Mouse (Mus musculus): ENCODE data around the gene Pbld1. TPM values are rescaled to one million over a fixed set of nuclear protein-coding genes. Genes with fewer than 3 reads are reported as not detected.

The Pbld1 gene
- total RNA-seq, 2 experiments from 2014 or later, result 1.5 to 2.9 TPM

GRCm38 (mm10) chr10:63092616-63093550 is 32.9 kb downstream of the Pbld1 start:
- DNase-seq (ENCODE audit: low spot score in 2 of 2), result no peak

- no peak for DNase-seq (ENCODE audit: low spot score in 2 of 2)
These were observed 36.8 kb downstream of the Pbld1 start for GRCm38 (mm10) chr10:63096757-63097156.

- no peak for DNase-seq (ENCODE audit: low spot score in 2 of 2)
These were observed 38.2 kb downstream of the Pbld1 start for GRCm38 (mm10) chr10:63098191-63098590.

GRCm38 (mm10) chr10:63099521-63099920 is 39.6 kb downstream of the Pbld1 start, which contains the start of gene Atoh7:
Atoh7 (plus strand) TSS chr10:63099651.
- DNase-seq (ENCODE audit: low spot score in 2 of 2), result no peak

GRCm38 (mm10) chr10:63099941-63100562 is 40.1 kb downstream of the Pbld1 start:
- peak; percentile 28 to 32 for DNase-seq (ENCODE audit: low spot score in 2 of 2)

- DNase-seq (ENCODE audit: low spot score in 2 of 2), result no peak
These were observed 40.7 kb downstream of the Pbld1 start for GRCm38 (mm10) chr10:63100657-63101056.

- no peak for DNase-seq (ENCODE audit: low spot score in 2 of 2)
These were observed 53.2 kb downstream of the Pbld1 start for GRCm38 (mm10) chr10:63113027-63113604.

- no peak for DNase-seq (ENCODE audit: low spot score in 2 of 2)
These were observed 53.9 kb downstream of the Pbld1 start for GRCm38 (mm10) chr10:63113716-63114360.

GRCm38 (mm10) chr10:63115881-63116280 is 55.9 kb downstream of the Pbld1 start:
- DNase-seq (ENCODE audit: low spot score in 2 of 2), result no peak

- no peak for DNase-seq (ENCODE audit: low spot score in 2 of 2)
These were observed 56.4 kb downstream of the Pbld1 start for GRCm38 (mm10) chr10:63116376-63116775.

- DNase-seq (ENCODE audit: low spot score in 2 of 2), result no peak
These were observed 57.6 kb downstream of the Pbld1 start for GRCm38 (mm10) chr10:63117583-63117982.

GRCm38 (mm10) chr10:63119916-63120315 is 60.0 kb downstream of the Pbld1 start:
- no peak for DNase-seq (ENCODE audit: low spot score in 2 of 2)

- no peak for DNase-seq (ENCODE audit: low spot score in 2 of 2)
These were observed 62.0 kb downstream of the Pbld1 start for GRCm38 (mm10) chr10:63121961-63122360.

- DNase-seq (ENCODE audit: low spot score in 2 of 2), result no peak
These were observed 62.6 kb downstream of the Pbld1 start for GRCm38 (mm10) chr10:63122516-63122915.

GRCm38 (mm10) chr10:63123141-63123540 is 63.2 kb downstream of the Pbld1 start:
- no peak for DNase-seq (ENCODE audit: low spot score in 2 of 2)

GRCm38 (mm10) chr10:63124016-63124415 is 64.1 kb downstream of the Pbld1 start:
- no peak for DNase-seq (ENCODE audit: low spot score in 2 of 2)

- DNase-seq (ENCODE audit: low spot score in 2 of 2), result no peak
These were observed 65.4 kb downstream of the Pbld1 start for GRCm38 (mm10) chr10:63125343-63125742.

GRCm38 (mm10) chr10:63126116-63126515 is 66.2 kb downstream of the Pbld1 start:
- no peak for DNase-seq (ENCODE audit: low spot score in 2 of 2)

- no peak for DNase-seq (ENCODE audit: low spot score in 2 of 2)
These were observed 67.2 kb downstream of the Pbld1 start for GRCm38 (mm10) chr10:63127156-63127555.
